Mouse (Mus musculus) forebrain, embryonic 16.5 days (tissue): ENCODE data around the gene Atad3a. TPM values are rescaled to one million over a fixed set of nuclear protein-coding genes. Genes with fewer than 3 reads are reported as not detected.

Experiments used
- ATAC-seq: fragments of 200-750 bp; cut with Nextera tagmentation; 2 replicates; pipeline ENCODE4 v1.8.0; 2017; ENCODE audit warnings: mild to moderate bottlenecking, moderate library complexity
- H3K27ac ChIP-seq: fragments of 300-500 bp; sonication (generic); 2 replicates; pipeline ENCODE4 v1.5.1; 2014; ENCODE audit warnings: low read length, control low read depth
- H3K27me3 ChIP-seq: fragments of 300-500 bp; sonication (generic); replicated peaks from 2 replicates; pipeline ENCODE4 v1.6.1; 2014; ENCODE audit warnings: low read length; ENCODE audit not compliant: control insufficient read depth, insufficient read depth
- H3K36me3 ChIP-seq: fragments of 300-500 bp; sonication (generic); 2 replicates; pipeline ENCODE4 v1.6.1; 2014; ENCODE audit not compliant: control insufficient read depth, insufficient read depth
- H3K4me1 ChIP-seq: fragments of 300-500 bp; sonication (generic); replicated peaks from 2 replicates; pipeline ENCODE4 v1.6.1; 2014; ENCODE audit warnings: low read length; ENCODE audit not compliant: control insufficient read depth, insufficient read depth
- H3K4me2 ChIP-seq: fragments of 300-500 bp; sonication (generic); 2 replicates; pipeline ENCODE4 v1.6.1; 2014; ENCODE audit warnings: mild to moderate bottlenecking, low read length, control low read depth
- H3K4me3 ChIP-seq: fragments of 300-500 bp; sonication (generic); replicated peaks from 2 replicates; pipeline ENCODE4 v1.5.1; 2014; ENCODE audit warnings: mild to moderate bottlenecking, low read length, control low read depth
- H3K9ac ChIP-seq: fragments of 300-500 bp; sonication (generic); replicated peaks from 2 replicates; pipeline ENCODE4 v1.6.1; 2014; ENCODE audit warnings: low read depth, low read length, control low read depth
- H3K9me3 ChIP-seq: fragments of 300-500 bp; sonication (generic); 2 replicates; pipeline ENCODE4 v1.6.1; 2016; ENCODE audit warnings: low read length; ENCODE audit not compliant: control insufficient read depth
- WGBS: fragments of 180-500 bp; shearing (Covaris S2); extraction: QIAGEN DNeasy Blood & Tissue Kit; methylation state at CpG from one replicate; pipeline ENCODE4 v1.1.7; 2014; 5-methylcytosine and 5-hydroxymethylcytosine counted together
- polyA plus RNA-seq: library from polyadenylated mRNA; unstranded; fragments of >200 nt; fragmentation: Nextera tagmentation; extraction: Ambion mirVana; gene quantifications from 2 replicates; pipeline ENCODE4 v1.2.1, GENCODE M21; 2015

Atad3a gene
- polyA plus RNA-seq, 1 experiment from 2014 or later = 101 TPM

DNA sequence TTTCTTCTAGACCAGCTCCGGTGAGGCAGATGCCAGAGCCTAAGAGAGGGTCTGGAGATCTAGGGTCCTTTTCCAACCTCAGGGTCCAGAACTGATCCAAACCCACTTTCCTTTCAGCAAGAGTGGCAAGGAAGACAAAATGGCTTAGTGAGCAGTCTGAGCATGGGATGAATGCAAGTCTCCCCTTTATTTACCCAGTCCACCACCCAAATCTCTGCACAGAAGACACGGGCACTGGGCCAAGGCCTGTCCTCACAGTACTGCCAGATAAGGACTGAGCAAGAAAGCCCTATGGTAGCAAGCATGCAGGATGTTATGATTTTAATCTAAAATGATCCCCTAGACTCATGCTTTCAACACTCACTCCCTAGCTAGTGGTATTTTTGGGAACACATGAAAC is 16.9 kb upstream of the Atad3a start:
- Histone ChIP-seq H3K27me3 (peaks cover 5% of the 10 kb centered on the region), H3K27ac (no peak overlapping the region), H3K4me1 (peaks cover 19% of the 10 kb centered on the region), H3K36me3 (no peaks in the 10 kb centered on the region), H3K4me2 (no peak overlapping the region), H3K9me3 (no peaks in the 10 kb centered on the region), H3K9ac (no peak overlapping the region), H3K4me3 (no peak overlapping the region)
- ATAC-seq = no peak
- 80% methylated on average over 2 of the region's 2 CpGs for WGBS

DNA sequence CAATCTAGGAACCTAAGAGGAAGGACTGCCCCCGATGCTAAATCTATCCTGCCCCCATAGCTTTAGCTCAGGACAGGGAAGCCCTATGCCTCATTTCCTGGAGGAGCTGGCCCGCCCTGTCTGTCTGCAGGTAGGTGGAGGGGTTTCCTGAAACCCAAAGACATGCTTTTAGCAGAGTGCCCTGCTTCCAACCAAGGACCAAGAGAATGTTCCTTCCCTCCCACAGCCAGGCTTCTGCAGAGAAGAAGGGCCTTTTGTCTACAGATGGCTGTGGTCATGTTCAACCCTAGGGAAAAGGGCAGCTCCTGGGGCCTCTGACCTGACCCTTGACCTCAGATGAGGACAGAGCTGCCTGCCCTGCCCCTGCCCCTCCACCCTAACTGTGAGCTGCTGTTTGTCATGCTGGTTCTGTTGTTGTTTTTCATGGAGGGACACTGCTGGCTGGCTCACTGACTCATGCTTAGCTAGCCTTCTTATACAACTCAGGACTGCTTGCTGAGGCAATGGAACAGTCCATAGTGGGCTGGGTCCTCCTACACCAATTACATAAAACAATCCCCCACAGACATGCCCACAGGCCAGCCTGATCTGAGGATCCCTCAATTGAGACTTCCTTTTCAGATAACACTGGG is 15.9 kb upstream of the Atad3a start:
- Histone ChIP-seq H3K4me3 (no peak overlapping the region), H3K4me2 (no peak overlapping the region), H3K9me3 (no peaks in the 10 kb centered on the region), H3K27ac (no peak overlapping the region), H3K27me3 (peaks cover 8% of the 10 kb centered on the region), H3K36me3 (no peaks in the 10 kb centered on the region), H3K4me1 (peaks cover 19% of the 10 kb centered on the region), H3K9ac (no peak overlapping the region)
- 63% methylated on average over 2 of the region's 2 CpGs for WGBS
- no peak for ATAC-seq

- H3K9me3 ChIP-seq = no peaks in the 10 kb centered on the region
- WGBS = 73% methylated on average over 3 of the region's 3 CpGs
- H3K9ac ChIP-seq = no peak overlapping the region
- peaks cover 19% of the 10 kb centered on the region for H3K4me1 ChIP-seq
- H3K4me3 ChIP-seq = no peak overlapping the region
- no peaks in the 10 kb centered on the region for H3K36me3 ChIP-seq
- no peak for ATAC-seq
- H3K27ac ChIP-seq = peak overlapping the region; percentile 33
- H3K4me2 ChIP-seq = no peak overlapping the region
- H3K27me3 ChIP-seq = peaks cover 8% of the 10 kb centered on the region
Measured at GRCm38 (mm10) chr4:155775855-155776254, 15.0 kb upstream of the Atad3a start.

DNA sequence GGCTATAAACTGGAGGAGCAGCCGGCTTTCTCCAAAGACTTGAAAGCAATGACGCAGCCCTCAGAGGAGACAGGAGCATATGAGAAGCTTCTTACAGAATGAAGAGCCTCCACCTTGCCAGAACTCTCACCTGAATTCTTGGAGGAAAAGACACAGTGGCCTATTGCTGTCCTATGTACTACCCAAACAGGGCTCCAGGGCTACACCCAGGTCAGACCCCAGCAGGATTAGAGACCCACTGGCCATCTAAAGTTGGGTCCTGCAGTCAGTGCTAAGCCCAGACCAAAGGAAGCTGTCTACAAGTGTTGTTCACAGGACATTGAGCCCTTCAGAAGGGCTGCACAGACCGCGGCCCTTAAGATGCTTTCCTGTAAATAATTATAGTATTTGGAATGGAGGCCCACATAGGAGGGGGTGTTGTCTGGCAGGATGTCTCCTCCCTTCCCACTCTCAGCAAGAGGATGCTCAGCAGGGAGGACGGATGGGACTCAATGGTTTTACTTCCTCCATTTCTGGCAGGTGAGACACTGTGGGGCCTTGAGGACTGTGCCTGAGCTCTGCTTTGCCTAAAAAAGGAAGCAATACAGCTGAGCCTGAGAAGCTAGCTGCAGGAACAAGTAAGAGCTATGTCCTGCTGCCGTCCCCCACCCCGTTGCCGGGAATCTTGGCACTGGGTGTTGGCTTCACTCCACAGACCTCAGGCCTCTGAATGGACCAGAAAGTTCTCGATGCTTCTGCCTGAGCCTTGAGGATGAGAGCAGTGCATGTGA is 14.3 kb upstream of the Atad3a start:
- 48% methylated on average over 9 of the region's 9 CpGs for WGBS

GRCm38 (mm10) chr4:155774280-155774754 is 13.4 kb upstream of the Atad3a start, which contains the start of gene Vwa1:
Gene Vwa1, minus strand, starts transcription at chr4:155774698.
- peak within 1 kb of the TSS; percentile 29; the same call in 1 of the 2 replicates for H3K27ac ChIP-seq
- peak within 1 kb of the TSS; percentile 59 for H3K4me2 ChIP-seq
- ATAC-seq = peak; percentile 76
- H3K27me3 ChIP-seq = peaks cover 8% of the 10 kb centered on the region
- no peaks in the 10 kb centered on the region for H3K9me3 ChIP-seq
- WGBS = 1% methylated on average over 35 of the region's 35 CpGs
- H3K4me3 ChIP-seq = peak within 1 kb of the TSS; percentile 41
- H3K9ac ChIP-seq = peak within 1 kb of the TSS; percentile 51
- peaks cover 29% of the 10 kb centered on the region for H3K4me1 ChIP-seq
- H3K36me3 ChIP-seq = no peaks in the 10 kb centered on the region

More for the DNA sequence above, 14.3 kb upstream of the Atad3a start:
- Histone ChIP-seq H3K27me3 (peaks cover 8% of the 10 kb centered on the region), H3K9ac (peak overlapping the region; percentile 51), H3K36me3 (no peaks in the 10 kb centered on the region), H3K4me2 (peak overlapping the region; percentile 59), H3K27ac (peak overlapping the region; percentile 29; the same call in 1 of the 2 replicates), H3K9me3 (no peaks in the 10 kb centered on the region), H3K4me1 (peaks cover 23% of the 10 kb centered on the region), H3K4me3 (peak overlapping the region; percentile 41)
- no peak for ATAC-seq

GRCm38 (mm10) chr4:155773335-155774078 is 12.6 kb upstream of the Atad3a start:
- 32% methylated on average over 5 of the region's 5 CpGs for WGBS
- no peaks in the 10 kb centered on the region for H3K36me3 ChIP-seq
- no peaks in the 10 kb centered on the region for H3K9me3 ChIP-seq
- no peak overlapping the region for H3K27ac ChIP-seq
- peaks cover 8% of the 10 kb centered on the region for H3K27me3 ChIP-seq
- no peak for ATAC-seq
- H3K9ac ChIP-seq = no peak overlapping the region
- H3K4me3 ChIP-seq = peak overlapping the region; percentile 41
- H3K4me2 ChIP-seq = peak overlapping the region; percentile 59
- H3K4me1 ChIP-seq = peaks cover 29% of the 10 kb centered on the region

- Histone ChIP-seq H3K4me3 (no peak overlapping the region; the same call in 1 of the 2 replicates), H3K27me3 (peaks cover 8% of the 10 kb centered on the region), H3K27ac (no peak overlapping the region), H3K36me3 (no peaks in the 10 kb centered on the region), H3K9me3 (no peaks in the 10 kb centered on the region), H3K9ac (no peak overlapping the region), H3K4me1 (peaks cover 29% of the 10 kb centered on the region), H3K4me2 (no peak overlapping the region)
- 90% methylated on average over 13 of the region's 13 CpGs for WGBS
- ATAC-seq = no peak
Measured at GRCm38 (mm10) chr4:155772786-155773185, 11.9 kb upstream of the Atad3a start.

DNA sequence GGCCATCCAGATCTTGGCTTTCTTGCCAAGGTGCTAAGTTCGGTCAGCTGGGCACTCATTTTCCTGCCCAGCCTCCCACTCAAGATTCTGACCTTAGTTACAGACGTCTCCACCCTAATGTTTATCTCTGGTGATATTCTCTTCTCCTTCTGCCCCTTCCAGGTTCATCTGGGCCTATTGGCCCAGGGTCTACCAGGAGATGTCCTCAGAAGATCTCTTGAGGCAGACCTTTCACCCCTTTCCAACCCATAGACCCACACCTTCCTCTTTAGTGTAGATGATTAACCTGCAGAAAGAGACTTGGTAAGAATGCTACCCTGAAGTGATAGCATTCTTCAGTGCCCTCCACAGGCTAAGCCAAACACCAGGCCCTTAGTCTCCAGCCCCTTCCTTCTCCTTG is 10.8 kb upstream of the Atad3a start:
- no peak for ATAC-seq
- Histone ChIP-seq H3K4me1 (peaks cover 29% of the 10 kb centered on the region), H3K4me2 (no peak overlapping the region), H3K9ac (no peak overlapping the region), H3K4me3 (no peak overlapping the region), H3K36me3 (no peaks in the 10 kb centered on the region), H3K27me3 (peaks cover 8% of the 10 kb centered on the region), H3K27ac (no peak overlapping the region), H3K9me3 (no peaks in the 10 kb centered on the region)
- WGBS = 82% methylated on average over 2 of the region's 2 CpGs

GRCm38 (mm10) chr4:155770626-155771025 is 9.7 kb upstream of the Atad3a start:
- peak overlapping the region; percentile 86 for H3K9ac ChIP-seq
- ATAC-seq = peak; percentile 0; the same call in 1 of the 2 replicates
- H3K4me3 ChIP-seq = peak overlapping the region; percentile 57
- H3K27me3 ChIP-seq = peaks cover 8% of the 10 kb centered on the region
- H3K27ac ChIP-seq = no peak overlapping the region
- no peaks in the 10 kb centered on the region for H3K9me3 ChIP-seq
- H3K4me1 ChIP-seq = peaks cover 25% of the 10 kb centered on the region
- no peaks in the 10 kb centered on the region for H3K36me3 ChIP-seq
- 40% methylated on average over 24 of the region's 24 CpGs for WGBS
- peak overlapping the region; percentile 63 for H3K4me2 ChIP-seq
